Mouse (Mus musculus) heart, postnatal 14 days (tissue): ENCODE results near the gene Steap3. TPM values are rescaled to one million over a fixed set of nuclear protein-coding genes. Genes with fewer than 3 reads are reported as not detected.
"Not testable (repeated sequence)": the region's sequence is repeated elsewhere in the genome, so short reads cannot be mapped to it uniquely, and the experiment has no call there.

Experiments used
- DNase-seq, 2 experiments: peaks; one replicate each; pipeline ENCODE4 v3.0.0; 2021 to 2022
- intact Hi-C: fragments of 180-260 bp; cut with DNase I; formaldehyde crosslinking; loops from one replicate; pipeline ENCODE4 v1.15.1; 2025
- long read RNA-seq, 2 experiments: library from polyadenylated mRNA; stranded (forward); transcript quantifications; one replicate each; pipeline ENCODE4 v2.0.0; 2021
- total RNA-seq, 2 experiments: library from RNA; stranded (reverse); gene quantifications; 2 replicates each; pipeline ENCODE4 v1.2.3; 2021

Steap3 gene
- 10 to 100 TPM; 29.6 to 32.7 TPM for total RNA-seq
- long read RNA-seq, experiment 1, transcript Steap3-202 (5 exons, 2,752 nt) = major isoform, 17 of 39 reads
- long read RNA-seq, experiment 1, partial matches to known transcripts = 3 of 39 reads
- long read RNA-seq, experiment 1, other reads (novel, unspliced or antisense) = 17 of 39 reads
- long read RNA-seq, experiment 2, transcript Steap3-202 (5 exons, 2,752 nt) = major isoform, 11 of 32 reads
- long read RNA-seq, experiment 2, partial matches to known transcripts = 2 of 32 reads
- long read RNA-seq, experiment 2, other reads (novel, unspliced or antisense) = 15 of 32 reads

DNA sequence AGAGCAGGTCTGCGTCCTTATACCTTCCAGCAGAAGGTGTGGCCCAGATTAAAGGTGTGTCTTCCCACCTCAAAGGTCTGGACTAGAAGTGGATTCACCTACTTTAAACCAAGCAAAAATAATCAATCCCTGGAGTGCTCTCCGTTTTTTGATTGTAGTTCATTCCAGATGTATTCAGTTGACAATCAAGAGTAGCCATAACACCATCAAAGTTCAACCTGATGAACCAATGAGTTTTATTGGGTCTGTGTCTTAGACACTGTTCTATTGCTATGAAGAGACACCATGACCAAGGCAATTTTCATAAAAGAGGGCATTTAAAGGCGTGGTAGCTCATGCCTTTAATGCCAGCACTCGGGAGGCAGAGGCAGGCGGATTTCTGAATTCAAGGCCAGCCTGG lies at the start of gene Steap3:
Steap3 (minus strand) TSS at position 101 of the 400 bp plus-strand sequence.
- no peak for DNase-seq

DNA sequence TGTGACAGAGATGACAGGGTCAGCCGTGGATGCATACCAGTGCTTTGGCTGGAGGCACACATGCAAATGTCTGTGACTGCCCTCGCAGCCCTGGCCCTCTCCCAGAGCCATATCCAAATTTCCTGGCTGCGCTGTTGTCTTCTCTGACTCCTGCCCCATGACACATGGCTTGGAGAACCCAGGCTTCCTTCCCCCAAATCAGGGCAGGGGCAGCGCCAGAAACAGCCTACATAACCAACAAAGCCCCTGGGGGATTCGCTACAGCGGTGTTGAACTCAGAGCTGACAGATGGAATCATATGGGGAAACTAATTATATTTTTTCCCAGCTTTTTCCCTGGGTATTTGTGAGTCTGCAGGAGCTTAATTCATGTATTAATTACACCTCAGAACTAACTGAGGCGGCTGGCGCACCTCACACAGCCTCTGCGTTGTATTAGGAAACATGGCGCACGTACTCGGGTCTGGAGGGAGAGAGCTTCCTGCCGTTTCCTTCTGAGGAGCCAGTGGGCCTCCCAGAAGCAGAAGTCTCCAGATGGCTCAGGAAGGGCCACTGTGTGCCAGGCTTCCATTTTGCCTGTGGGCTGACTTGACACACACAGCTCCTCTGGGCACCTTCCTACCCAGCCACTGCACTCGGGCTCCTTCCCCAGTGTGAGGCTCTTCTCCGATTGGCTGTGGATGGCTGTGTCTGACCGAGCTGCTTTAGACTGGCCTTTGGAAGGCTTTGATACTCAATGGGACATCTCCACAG lies 48.9 kb upstream of the Steap3 start:
- intact Hi-C loops = no loop called here
- DNase-seq = no peak

More for the DNA sequence above, at the start of gene Steap3:
- intact Hi-C loops = no loop called here

DNA sequence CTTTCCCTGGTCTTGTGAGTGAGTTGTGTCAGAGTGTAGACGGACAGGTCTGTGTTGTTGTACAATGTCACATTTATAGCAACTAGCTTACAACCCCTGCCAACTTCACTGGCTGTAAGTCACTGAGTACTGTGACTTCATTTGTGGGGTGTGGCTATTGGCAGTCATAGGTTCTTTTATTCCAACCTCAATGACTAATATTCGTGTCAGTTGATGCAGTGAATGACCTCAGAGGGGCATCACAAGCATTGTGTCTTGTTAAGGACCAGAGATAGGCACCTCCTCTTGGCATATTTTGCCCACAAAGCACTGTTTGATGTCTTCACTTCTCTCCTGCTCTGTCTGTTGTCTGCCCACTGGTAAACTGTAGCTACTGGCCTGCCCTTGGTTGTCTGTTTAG lies 33.3 kb upstream of the Steap3 start:
- no peak for DNase-seq
- intact Hi-C loops = no loop called here

DNA sequence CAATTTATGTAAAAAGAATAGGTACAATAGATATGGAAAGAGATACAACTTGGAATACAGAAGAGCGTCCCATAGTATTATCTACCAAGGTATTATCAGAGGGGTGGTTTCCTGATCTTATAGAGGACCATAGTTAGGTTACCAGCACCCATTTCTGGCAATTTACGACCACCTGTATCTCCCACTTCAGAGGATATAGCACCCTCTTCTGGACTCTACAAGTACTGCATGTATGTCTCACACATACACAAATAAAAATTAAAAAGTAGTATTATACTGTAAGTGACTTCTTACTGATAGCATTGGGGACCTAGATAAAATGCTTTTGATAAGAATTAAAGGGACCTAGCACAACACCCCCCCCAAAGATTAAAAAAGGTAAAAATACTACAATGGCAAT lies 24.4 kb upstream of the Steap3 start:
- no peak for DNase-seq
- intact Hi-C loops = no loop called here

DNA sequence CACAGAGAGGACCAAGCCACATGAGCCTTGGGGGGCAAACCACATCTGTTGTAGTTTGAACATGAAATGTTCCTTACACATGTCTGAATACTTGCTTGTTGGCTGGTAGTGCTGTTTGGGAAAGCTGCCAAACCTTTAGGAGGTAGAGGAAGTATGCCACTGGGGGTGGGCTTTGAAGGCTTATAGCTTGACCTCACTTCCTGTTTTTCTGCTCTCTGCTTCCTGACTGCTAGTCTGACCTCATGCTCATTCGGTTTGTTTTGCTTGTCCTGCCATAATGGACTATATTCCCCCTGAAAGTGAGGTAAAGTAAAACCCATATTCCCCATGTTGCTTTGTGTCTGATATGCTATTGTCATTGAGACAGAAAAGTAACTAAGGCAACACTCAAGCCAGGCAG lies 21.3 kb upstream of the Steap3 start:
- intact Hi-C loops = no loop called here
- no peak for DNase-seq

DNA sequence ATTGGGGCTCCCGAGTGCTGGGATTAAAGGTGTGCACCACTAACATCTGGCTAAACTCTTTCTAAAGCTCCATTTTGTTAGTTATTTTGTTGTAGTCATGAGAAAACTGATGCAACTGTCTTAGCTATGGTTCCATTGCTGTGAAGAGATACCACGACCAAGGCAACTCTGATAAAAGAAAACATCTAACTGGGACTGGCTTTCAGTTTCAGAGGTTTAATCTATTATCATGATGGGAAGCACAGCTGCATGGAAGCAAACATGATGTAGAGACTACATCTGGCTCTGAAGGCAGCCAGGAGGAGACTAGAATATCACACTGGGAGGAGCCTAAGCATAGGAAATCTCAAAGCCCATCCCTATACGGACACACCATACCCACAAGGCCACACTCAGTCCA lies 19.2 kb upstream of the Steap3 start:
- intact Hi-C loops = no loop called here
- no peak for DNase-seq

DNA sequence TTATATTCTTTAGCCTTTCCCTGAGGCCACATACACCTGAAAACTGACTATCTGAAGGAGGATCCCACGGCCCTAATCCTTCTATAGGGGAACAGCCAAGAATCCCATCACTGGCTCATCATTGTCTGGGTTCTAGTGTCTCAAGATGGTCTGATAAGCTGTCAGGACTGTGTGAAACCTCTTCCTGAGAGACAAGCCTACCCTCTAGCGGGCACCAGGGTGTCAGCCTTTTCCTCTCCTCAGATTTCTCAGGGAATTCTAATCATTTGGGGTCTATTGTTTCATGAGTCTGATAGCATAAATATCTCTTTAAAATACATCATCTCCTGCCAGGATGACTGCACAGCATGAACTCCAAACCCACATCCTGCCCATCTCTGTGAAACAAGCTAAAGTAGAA lies 17.3 kb upstream of the Steap3 start:
- DNase-seq = no peak
- intact Hi-C loops = loop anchor here (5.0 kb wide), 1 partner anchor 93 kb away; no protein-coding TSS in a partner anchor

DNA sequence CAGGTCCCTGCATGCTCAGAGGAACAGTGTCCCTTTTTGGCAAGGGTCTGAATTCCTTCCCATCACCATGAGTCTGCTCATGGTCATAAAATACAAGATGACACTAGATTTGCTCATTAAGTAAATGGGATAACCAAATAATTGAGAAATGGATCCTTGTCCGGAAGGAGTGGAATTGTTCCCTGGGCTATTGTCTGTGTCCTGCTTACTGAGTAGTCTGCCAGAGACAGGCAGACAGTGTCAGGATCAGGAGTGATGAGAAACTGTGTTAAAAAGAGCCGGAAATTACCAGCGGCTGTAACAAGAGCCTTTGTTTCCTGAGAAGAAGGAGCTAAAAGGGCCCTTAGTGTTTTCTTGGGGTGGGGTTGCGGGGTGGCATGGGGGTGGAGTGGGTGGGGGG lies 15.2 kb upstream of the Steap3 start:
- intact Hi-C loops = loop anchor here (5.0 kb wide), 1 partner anchor 90 kb away; no protein-coding TSS in a partner anchor
- no peak for DNase-seq

DNA sequence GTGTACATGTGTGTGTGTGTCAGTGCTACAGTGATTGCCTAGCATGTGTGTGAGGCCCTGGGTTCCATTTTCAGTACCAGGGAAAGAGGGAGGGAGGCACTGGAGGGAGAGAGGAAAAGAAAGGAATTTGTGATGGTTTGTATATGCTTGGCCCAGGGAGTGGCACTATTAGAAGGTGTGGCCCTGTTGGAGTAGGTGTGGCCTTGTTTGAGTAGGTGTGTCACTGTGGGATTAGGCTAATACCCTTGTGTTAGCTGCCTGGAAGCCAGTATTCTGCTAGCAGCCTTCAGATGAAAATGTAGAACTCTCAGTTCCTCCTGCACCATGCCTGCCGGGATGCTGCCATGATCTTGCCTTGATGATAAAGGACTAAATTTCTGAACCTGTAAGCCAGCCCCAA lies 3.6 kb upstream of the Steap3 start:
- DNase-seq, intact Hi-C loops: not testable (repeated sequence)

DNA sequence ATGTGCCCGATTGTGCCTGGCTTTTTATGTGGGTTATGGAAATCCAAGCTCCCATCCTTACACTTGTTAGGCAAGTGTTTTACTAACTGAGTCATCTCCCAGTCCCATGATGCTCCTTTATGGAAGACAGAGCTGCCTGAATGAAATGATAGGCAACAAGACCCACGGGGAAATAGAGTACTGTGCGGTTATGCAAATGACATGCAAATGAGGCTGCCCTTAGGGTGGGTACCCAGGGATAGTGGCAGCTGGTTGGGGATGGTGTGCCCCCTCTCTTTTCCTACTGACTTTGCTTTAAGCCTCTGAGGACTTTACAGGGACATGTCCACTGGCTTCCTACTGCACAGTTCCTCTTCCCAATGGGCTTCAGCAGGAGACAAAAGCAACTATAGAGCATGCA lies 2.7 kb upstream of the Steap3 start:
- no peak for DNase-seq
- intact Hi-C loops = no loop called here

DNA sequence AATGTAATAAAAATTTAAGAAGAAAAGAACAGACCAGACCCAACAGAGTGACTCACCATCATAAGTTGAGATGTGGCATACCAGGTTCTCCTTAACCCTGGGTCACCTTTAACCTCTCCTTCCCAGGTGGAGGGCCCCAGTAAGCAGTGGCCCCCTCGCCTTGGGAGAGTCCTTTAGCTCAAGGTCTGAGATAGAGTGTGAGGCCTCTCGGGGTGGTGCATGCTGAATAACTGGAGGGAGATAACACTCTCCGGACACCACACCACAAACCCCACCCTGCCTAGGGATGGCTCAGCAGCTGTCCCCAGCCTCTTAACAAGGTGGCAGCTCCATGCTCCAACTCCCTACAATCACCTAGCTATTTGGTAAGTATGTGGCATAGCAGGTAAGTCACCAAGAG lies 1.6 kb downstream of the Steap3 start:
- DNase-seq = no peak
- intact Hi-C loops = no loop called here

DNA sequence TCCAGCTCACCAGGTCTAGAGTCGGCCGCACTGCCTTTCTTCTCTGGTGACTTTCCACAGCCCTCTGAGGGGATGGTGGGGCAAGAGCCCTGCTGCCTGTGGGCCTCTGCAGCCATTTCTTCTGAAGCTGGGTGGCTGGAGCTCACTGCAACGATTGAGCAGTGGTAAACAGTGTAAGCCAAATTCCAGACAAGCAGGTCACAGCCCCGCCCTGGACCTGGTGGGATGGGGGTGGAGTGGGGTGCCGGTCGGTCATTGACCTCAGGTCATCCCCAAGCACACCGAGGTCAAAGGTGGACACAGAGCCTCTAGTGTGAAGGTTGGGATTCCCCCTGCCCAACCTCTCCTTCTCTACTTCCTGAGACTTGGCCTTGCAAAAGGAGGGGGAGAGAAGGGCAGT lies 2.4 kb downstream of the Steap3 start:
- DNase-seq = no peak
- intact Hi-C loops = no loop called here

DNA sequence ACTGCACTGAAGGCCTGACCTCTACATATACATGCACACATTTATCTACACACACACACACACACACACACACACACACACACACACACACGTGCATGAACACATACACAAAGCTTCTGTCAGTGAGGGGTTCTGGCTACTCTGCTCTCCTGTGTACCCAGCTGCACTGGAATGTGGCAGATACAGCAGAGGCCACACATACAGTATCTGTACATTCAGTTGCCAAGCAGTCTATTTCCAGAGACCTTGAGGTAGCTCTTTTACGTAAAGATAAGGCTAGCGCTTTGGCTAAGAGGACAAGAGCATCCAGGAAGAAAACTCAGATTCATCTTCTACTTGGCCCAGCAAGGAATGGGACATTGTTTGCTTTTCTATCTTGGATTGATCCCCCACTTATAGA lies 4.9 kb downstream of the Steap3 start:
- intact Hi-C loops = no loop called here
- DNase-seq = no peak

DNA sequence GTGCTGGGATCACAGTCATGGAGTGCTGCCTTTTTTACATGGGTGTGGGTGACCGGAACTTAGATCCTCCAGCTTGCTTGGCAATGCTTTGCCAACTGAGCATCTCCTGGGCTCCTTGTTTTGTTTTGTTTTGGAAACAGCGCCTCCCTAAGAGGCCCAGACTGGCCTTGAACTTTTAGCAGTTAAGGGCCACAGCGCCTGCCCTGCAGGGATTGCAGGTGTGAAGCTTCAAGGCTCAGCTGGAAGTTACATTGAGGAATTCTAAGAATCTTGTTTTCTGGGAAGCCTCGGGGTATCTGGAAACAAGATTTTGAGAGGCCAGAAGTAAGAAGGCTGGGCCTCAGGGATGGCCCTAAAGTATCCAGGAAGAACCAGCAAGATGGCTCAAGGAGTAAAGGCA lies 6.0 kb downstream of the Steap3 start:
- intact Hi-C loops = no loop called here
- no peak for DNase-seq

DNA sequence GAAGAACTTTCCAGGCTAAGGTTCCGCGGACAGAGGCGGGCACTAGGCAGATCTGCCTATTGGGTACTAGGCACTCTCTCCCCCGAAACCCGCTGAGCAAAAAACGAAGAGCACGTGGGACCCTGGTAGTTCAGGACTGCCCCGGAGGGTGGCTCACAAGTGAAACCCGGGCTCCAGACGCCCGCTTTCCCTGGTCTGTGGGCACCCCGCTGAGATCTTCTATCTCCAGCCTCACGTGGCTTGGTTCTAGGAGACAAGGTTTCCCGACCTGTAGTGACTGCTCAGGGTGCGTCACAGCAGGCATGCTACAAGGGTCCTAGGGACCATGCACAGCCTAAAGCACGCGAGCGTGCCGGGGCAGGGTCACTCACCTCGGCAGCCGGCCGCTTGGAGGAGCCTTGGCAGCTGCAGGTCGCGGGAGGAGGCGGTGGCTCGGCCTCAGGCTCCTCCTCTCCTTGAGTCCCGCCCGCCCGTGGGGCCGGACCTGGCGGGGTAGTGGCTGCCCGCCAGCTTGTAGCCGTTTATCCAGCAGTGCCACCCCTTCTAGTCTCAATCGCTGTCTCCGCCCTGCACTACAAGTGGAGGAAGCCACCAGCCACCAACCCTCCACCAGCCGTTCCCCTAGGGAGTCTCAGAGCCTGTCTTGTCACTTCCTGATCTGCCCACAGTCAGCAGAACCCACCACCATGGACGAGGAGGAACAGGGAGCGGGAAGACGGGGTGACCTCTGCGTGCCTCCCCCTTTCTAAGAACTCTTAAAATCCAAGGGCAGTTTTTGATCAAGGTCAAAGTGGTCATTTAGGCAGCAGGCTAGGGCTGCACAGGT lies 7.4 kb downstream of the Steap3 start:
- peak; percentile 91 to 92 for DNase-seq
- intact Hi-C loops = no loop called here

DNA sequence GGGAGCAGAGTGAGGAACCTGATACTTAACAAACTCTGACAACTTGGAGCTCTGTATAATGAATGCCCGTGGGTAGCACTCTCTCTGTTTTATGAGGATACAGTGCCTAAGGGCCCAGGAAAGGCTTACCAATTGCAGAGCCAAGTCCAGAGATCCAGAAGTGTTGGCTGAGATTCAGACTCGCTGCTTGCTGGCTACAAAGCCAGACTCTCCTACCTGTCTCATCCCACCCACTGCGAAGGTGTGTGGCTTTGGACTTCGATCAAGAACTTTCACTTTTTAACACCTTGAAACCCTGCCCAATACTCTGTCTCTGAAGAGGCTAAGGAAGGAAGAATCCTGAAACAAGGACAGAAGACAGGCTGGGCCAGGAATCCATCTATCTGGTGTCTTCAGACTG lies 9.3 kb downstream of the Steap3 start:
- intact Hi-C loops = no loop called here

DNA sequence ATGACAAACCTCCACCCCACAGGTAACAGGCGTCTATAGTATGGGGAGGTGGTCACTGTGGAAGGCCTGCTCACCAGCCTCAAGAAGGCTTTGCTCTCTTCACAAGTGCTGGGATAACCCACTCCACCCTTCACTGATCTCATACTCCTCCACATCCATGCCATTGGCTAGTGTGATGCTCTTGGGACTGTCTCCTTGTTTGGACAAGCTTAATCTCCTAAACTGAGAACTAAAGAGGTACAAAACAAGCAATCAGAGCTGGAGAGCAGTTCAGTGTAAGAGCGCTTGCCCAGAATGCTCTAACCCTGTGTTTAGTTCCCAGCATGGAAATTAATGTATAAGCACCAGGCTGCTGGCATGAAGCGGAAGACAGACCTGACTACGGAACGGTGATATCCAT lies 11.3 kb downstream of the Steap3 start:
- no peak for DNase-seq
- intact Hi-C loops = no loop called here

More for the DNA sequence above, 9.3 kb downstream of the Steap3 start:
- DNase-seq = no peak

DNA sequence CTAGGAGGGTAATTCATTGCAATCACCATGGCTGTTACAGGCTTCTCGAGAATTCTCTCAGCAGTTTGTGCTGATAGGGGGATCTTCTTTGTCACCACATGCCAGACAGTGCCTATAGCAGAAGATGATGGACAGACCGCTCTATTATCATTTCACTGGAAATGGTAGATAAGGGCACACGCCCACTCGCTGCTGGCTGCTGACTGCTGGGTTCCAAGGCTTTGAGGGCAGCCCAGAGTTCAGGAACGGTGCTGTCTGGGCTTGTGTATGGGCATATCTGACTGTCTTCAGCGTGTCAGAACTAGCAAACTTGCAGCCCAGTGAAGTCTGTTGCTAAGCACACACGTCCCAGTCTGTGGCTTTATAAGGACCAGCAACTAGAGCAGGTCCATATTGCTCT lies 13.3 kb downstream of the Steap3 start:
- intact Hi-C loops = no loop called here
- DNase-seq = no peak

DNA sequence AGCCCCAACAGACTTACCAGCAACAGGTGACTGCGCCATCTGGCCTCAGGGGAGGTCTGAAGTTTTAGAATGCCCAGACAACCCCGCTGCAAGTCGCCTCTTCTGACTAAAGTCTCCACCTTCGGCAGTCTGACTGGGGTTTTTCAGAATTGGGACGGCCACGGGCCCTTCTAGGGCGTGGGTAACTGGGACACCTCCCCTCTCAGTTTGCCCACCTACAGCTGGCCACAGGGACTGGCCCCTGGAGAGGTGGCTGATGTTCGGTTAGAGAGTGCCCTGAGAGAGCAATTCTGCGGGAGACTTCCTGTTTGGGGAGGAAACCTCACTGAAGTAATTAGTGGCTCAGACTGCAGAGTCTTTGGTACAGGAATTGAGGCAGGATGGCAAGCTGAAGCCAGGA lies 13.8 kb downstream of the Steap3 start:
- peak; percentile 33 to 35 for DNase-seq
- intact Hi-C loops = no loop called here

DNA sequence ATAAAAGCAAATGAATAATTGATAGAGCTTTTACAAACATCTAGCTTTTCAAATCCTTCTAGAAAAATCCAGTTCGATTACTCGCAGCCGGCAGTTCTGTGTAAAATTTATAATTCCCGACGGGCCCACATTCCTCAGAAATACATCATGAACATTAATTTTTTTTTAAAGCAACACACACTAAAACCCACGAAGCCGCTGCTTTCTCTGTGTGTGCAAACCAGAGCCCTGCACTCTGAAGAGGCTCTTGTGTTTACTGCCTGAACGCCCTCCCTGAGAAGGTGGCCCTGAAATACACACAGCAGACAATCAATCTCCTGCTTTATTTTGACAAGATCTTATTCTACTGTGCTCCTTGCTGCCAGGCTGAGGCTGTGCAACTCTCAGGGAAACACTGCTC lies 14.3 kb downstream of the Steap3 start:
- intact Hi-C loops = no loop called here
- DNase-seq = no peak

DNA sequence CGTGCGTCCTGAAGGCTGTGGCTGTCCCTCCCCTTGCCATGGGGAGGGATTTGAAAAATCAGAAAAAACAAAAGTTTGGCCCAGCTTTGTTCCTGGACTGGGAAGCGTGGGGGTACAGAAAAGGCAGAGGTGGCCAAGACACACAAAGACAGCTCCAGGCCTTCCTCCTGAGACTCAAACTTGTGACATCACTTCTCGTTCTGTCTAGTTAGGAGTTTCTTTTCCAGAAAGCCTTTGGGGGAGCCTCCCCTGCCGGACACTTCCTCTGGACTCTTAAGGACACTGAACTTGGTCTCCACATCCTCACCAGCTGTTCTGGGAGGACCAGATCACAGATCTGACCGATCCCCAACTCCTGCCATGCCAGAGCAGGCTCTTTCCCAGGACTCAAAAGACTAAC lies 18.8 kb downstream of the Steap3 start:
- intact Hi-C loops = no loop called here
- DNase-seq = peak; percentile 42 to 54
